Mouse (Mus musculus) liver, embryonic 11.5 days (tissue): ENCODE results near the gene Atp5h. TPM values are rescaled to one million over a fixed set of nuclear protein-coding genes. Genes with fewer than 3 reads are reported as not detected.

Experiments
- ATAC-seq: fragments of 200-750 bp; cut with Nextera tagmentation; replicated peaks from 2 replicates; pipeline ENCODE4 v1.8.0; 2017; ENCODE audit warnings: moderate number of reproducible peaks, mild to moderate bottlenecking, moderate TSS enrichment, moderate library complexity; ENCODE audit not compliant: low FRiP score
- DNase-seq: peaks from one replicate; pipeline ENCODE4 v3.0.0-alpha.2; 2017; ENCODE audit warnings: low spot score
- H3K27ac ChIP-seq: fragments of 300-500 bp; sonication (generic); 2 replicates; pipeline ENCODE4 v1.5.1; 2014; ENCODE audit warnings: mild to moderate bottlenecking, low read depth, low read length, control low read depth
- H3K27me3 ChIP-seq: fragments of 300-500 bp; sonication (generic); replicated peaks from 2 replicates; pipeline ENCODE4 v1.6.1; 2014; ENCODE audit warnings: low read length, mixed read lengths; ENCODE audit not compliant: control insufficient read depth, insufficient read depth
- H3K36me3 ChIP-seq: fragments of 300-500 bp; sonication (generic); 2 replicates; pipeline ENCODE4 v1.6.1; 2014; ENCODE audit warnings: mild to moderate bottlenecking, low read length, moderate library complexity, mixed read lengths; ENCODE audit not compliant: control insufficient read depth, insufficient read depth
- H3K4me1 ChIP-seq: fragments of 300-500 bp; sonication (generic); replicated peaks from 2 replicates; pipeline ENCODE4 v1.6.1; 2014; ENCODE audit warnings: low read length, mixed read lengths; ENCODE audit not compliant: control insufficient read depth, insufficient read depth
- H3K4me2 ChIP-seq: fragments of 300-500 bp; sonication (generic); 2 replicates; pipeline ENCODE4 v1.6.1; 2014; ENCODE audit warnings: mild to moderate bottlenecking, control low read depth, moderate library complexity
- H3K4me3 ChIP-seq: fragments of 300-500 bp; sonication (generic); 2 replicates; pipeline ENCODE4 v1.5.1; 2014; ENCODE audit warnings: low read depth, low read length, control low read depth
- H3K9ac ChIP-seq: fragments of 300-500 bp; sonication (generic); 2 replicates; pipeline ENCODE4 v1.6.1; 2014; ENCODE audit warnings: low read depth, low read length, control low read depth
- H3K9me3 ChIP-seq: fragments of 300-500 bp; sonication (generic); 2 replicates; pipeline ENCODE4 v1.6.1; 2016; ENCODE audit warnings: low read length, inconsistent platforms, mixed read lengths; ENCODE audit not compliant: control insufficient read depth
- WGBS: fragments of 180-500 bp; shearing (Covaris S2); extraction: QIAGEN DNeasy Blood & Tissue Kit; methylation state at CpG from one replicate; pipeline ENCODE4 v1.1.7; 2014; 5-methylcytosine and 5-hydroxymethylcytosine counted together
- microRNA-seq: library from miRNA; unstranded; fragments of <30 nt; microRNA quantifications from one replicate; pipeline ENCODE4, GENCODE M21; 2017; ENCODE audit warnings: borderline number of aligned reads
- polyA plus RNA-seq: library from polyadenylated mRNA; unstranded; fragments of >200 nt; fragmentation: Nextera tagmentation; extraction: Ambion mirVana; gene quantifications from 2 replicates; pipeline ENCODE4 v1.2.1, GENCODE M21; 2014

Atp5h gene
- polyA plus RNA-seq, 1 experiment from 2014 or later: 884 TPM

- Histone ChIP-seq H3K36me3 (no peaks in the 10 kb centered on the region), H3K9me3 (no peaks in the 10 kb centered on the region), H3K27me3 (peaks cover 64% of the 10 kb centered on the region), H3K4me1 (peaks cover 11% of the 10 kb centered on the region), H3K4me3 (no peak overlapping the region), H3K4me2 (no peak overlapping the region), H3K9ac (no peak overlapping the region), H3K27ac (no peak overlapping the region)
- DNase-seq (no peak), ATAC-seq (no peak)
- 54% methylated on average over 1 of the region's 1 CpGs for WGBS
These were observed 47.7 kb downstream of the Atp5h start for GRCm38 (mm10) chr11:115372015-115372414.

GRCm38 (mm10) chr11:115371354-115371753, 48.4 kb downstream of the Atp5h start:
- H3K27ac ChIP-seq: no peak overlapping the region
- H3K36me3 ChIP-seq: no peaks in the 10 kb centered on the region
- no peak overlapping the region for H3K4me2 ChIP-seq
- no peak overlapping the region for H3K4me3 ChIP-seq
- peaks cover 71% of the 10 kb centered on the region for H3K27me3 ChIP-seq
- DNase-seq (no peak), ATAC-seq (no peak)
- no peak overlapping the region for H3K9ac ChIP-seq
- peaks cover 14% of the 10 kb centered on the region for H3K4me1 ChIP-seq
- WGBS: 56% methylated on average over 8 of the region's 8 CpGs
- H3K9me3 ChIP-seq: no peaks in the 10 kb centered on the region

DNA sequence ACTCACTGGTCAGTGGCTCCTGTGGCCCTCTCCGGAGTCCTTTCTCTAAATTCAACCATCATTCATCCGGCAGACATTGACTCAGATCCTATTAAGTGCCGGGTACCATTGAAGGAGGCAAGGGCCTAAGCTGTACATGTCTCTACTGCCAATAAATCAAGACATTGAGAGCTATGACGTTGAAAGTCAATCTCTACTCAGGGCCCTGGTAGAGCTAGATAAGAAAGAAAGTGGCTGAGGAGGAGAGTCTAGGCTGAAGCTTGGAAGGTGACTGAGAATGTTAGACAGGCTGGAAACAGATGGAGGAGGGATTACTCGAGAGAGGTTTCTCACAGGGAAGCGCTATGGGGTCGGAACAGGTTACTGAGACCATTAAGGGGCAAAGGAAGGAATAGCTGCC, 49.4 kb downstream of the Atp5h start:
- H3K27me3 ChIP-seq: peaks cover 68% of the 10 kb centered on the region
- WGBS: 48% methylated on average over 7 of the region's 7 CpGs
- H3K27ac ChIP-seq: no peak overlapping the region
- ATAC-seq: no peak
- no peak overlapping the region for H3K4me3 ChIP-seq
- peaks cover 14% of the 10 kb centered on the region for H3K4me1 ChIP-seq
- H3K36me3 ChIP-seq: no peaks in the 10 kb centered on the region
- H3K4me2 ChIP-seq: no peak overlapping the region
- no peaks in the 10 kb centered on the region for H3K9me3 ChIP-seq
- no peak overlapping the region for H3K9ac ChIP-seq
- DNase-seq: no peak

GRCm38 (mm10) chr11:115367395-115367944, 52.3 kb downstream of the Atp5h start, which contains the start of gene Hid1:
Gene Hid1 (minus strand): TSS chr11:115367756.
- H3K27me3 ChIP-seq: peaks cover 42% of the 10 kb centered on the region
- H3K4me1 ChIP-seq: peaks cover 10% of the 10 kb centered on the region; the same call in 1 of the 2 replicates
- H3K4me3 ChIP-seq: peak within 1 kb of the TSS; percentile 49
- ATAC-seq: peak; percentile 62; the same call in 1 of the 2 replicates
- WGBS: 2% methylated on average over 38 of the region's 39 CpGs
- H3K9ac ChIP-seq: peak within 1 kb of the TSS; percentile 16; the same call in 1 of the 2 replicates
- H3K9me3 ChIP-seq: no peaks in the 10 kb centered on the region
- no peak within 1 kb of the TSS for H3K27ac ChIP-seq
- H3K4me2 ChIP-seq: peak within 1 kb of the TSS; percentile 89
- DNase-seq: peak; percentile 68
- no peaks in the 10 kb centered on the region for H3K36me3 ChIP-seq

GRCm38 (mm10) chr11:115366706-115367394, 52.9 kb downstream of the Atp5h start:
- ATAC-seq (0 out of 2 replicates have a peak, but pooled peaks have one; percentile 10), DNase-seq (no peak)
- Histone ChIP-seq H3K4me3 (peak overlapping the region; percentile 49), H3K4me2 (peak overlapping the region; percentile 89), H3K27me3 (peaks cover 41% of the 10 kb centered on the region), H3K27ac (no peak overlapping the region), H3K9ac (peak overlapping the region; percentile 16; the same call in 1 of the 2 replicates), H3K9me3 (no peaks in the 10 kb centered on the region), H3K4me1 (peaks cover 10% of the 10 kb centered on the region; the same call in 1 of the 2 replicates), H3K36me3 (no peaks in the 10 kb centered on the region)
- WGBS: 6% methylated on average over 28 of the region's 28 CpGs

GRCm38 (mm10) chr11:115366039-115366705, 53.6 kb downstream of the Atp5h start:
- Histone ChIP-seq H3K9me3 (no peaks in the 10 kb centered on the region), H3K4me2 (no peak overlapping the region), H3K27ac (no peak overlapping the region), H3K27me3 (peaks cover 34% of the 10 kb centered on the region), H3K4me1 (peaks cover 10% of the 10 kb centered on the region; the same call in 1 of the 2 replicates), H3K4me3 (no peak overlapping the region), H3K9ac (no peak overlapping the region), H3K36me3 (no peaks in the 10 kb centered on the region)
- 31% methylated on average over 7 of the region's 7 CpGs for WGBS
- no peak for DNase-seq
- no peak for ATAC-seq

Small RNAs within 50 kb of the gene (microRNA-seq; reads per million reads assigned to microRNA genes)
- gene Mir3968: 2.1 reads per million

Other genes with a start within 250 kb of the Atp5h start
- 10.8 and 13.1 TPM in 2 replicates for gene Tmem104, start 232.5 kb downstream of the Atp5h start, polyA plus RNA-seq
- gene Nat9, start 232.1 kb downstream of the Atp5h start, polyA plus RNA-seq: 17.0 and 20.1 TPM in 2 replicates
- gene Grin2c, start 152.7 kb downstream of the Atp5h start, polyA plus RNA-seq: 0.75 and 0.89 TPM in 2 replicates
- 25.0 and 25.7 TPM in 2 replicates for gene Fdxr, start 142.9 kb downstream of the Atp5h start, polyA plus RNA-seq
- gene Fads6, start 122.3 kb downstream of the Atp5h start, polyA plus RNA-seq: 3.2 and 3.4 TPM in 2 replicates
- gene Otop2, start 112.8 kb downstream of the Atp5h start, polyA plus RNA-seq: not detected in 2 replicates
- 0.52 and 0.64 TPM in 2 replicates for gene Ush1g, start 97.9 kb downstream of the Atp5h start, polyA plus RNA-seq
- gene Otop3, start 85.2 kb downstream of the Atp5h start, polyA plus RNA-seq: not detected in 2 replicates
- 2.2 and 3.4 TPM in 2 replicates for gene Hid1, start 52.2 kb downstream of the Atp5h start, polyA plus RNA-seq
- 6.2 and 6.9 TPM in 2 replicates for gene Cdr2l, start 38.0 kb downstream of the Atp5h start, polyA plus RNA-seq
- 165 TPM in 2 replicates for gene Mrpl58, start 16.2 kb downstream of the Atp5h start, polyA plus RNA-seq
- 8.4 and 8.9 TPM in 2 replicates for gene Kctd2, start 166 bp upstream of the Atp5h start, polyA plus RNA-seq
- 0.18 and 0.27 TPM in 2 replicates for gene Trim80, start 20.6 kb upstream of the Atp5h start, polyA plus RNA-seq
- gene Slc16a5, start 42.5 kb upstream of the Atp5h start, polyA plus RNA-seq: not detected in 2 replicates
- 5.7 and 6.0 TPM in 2 replicates for gene Armc7, start 55.7 kb upstream of the Atp5h start, polyA plus RNA-seq
- 96.8 and 105 TPM in 2 replicates for gene Nt5c, start 71.9 kb upstream of the Atp5h start, polyA plus RNA-seq
- gene Jpt1, start 94.4 kb upstream of the Atp5h start, polyA plus RNA-seq: 435 and 437 TPM in 2 replicates
- 874 and 889 TPM in 2 replicates for gene Sumo2, start 116.3 kb upstream of the Atp5h start, polyA plus RNA-seq
- gene Nup85, start 144.5 kb upstream of the Atp5h start, polyA plus RNA-seq: 277 and 296 TPM in 2 replicates
- 121 and 125 TPM in 2 replicates for gene Mrps7, start 184.0 kb upstream of the Atp5h start, polyA plus RNA-seq
- 23.6 and 27.4 TPM in 2 replicates for gene Gga3, start 184.1 kb upstream of the Atp5h start, polyA plus RNA-seq
- gene Mif4gd, start 193.0 kb upstream of the Atp5h start, polyA plus RNA-seq: 39.0 and 41.4 TPM in 2 replicates
- 30.2 and 30.9 TPM in 2 replicates for gene Slc25a19, start 208.3 kb upstream of the Atp5h start, polyA plus RNA-seq